Mouse (Mus musculus) bone marrow, adult 2 months (tissue): ENCODE measurements around the gene Dolpp1.

Experiments used
- CTCF ChIP-seq: fragments of 200-500 bp; IDR thresholded peaks from 2 replicates; pipeline ENCODE4 v1.5.1; 2011; ENCODE audit warnings: low read length, control low read depth; ENCODE audit not compliant: control insufficient read depth, insufficient read depth
- POLR2A ChIP-seq: fragments of 200-500 bp; IDR thresholded peaks from 2 replicates; pipeline ENCODE4 v1.6.1; 2011; ENCODE audit warnings: low read depth, mild to moderate bottlenecking, control low read depth, low read length, borderline replicate concordance; ENCODE audit not compliant: control insufficient read depth

GRCm38 (mm10) chr2:30442498-30442890 is 50.4 kb downstream of the Dolpp1 start:
- no peak for TF ChIP-seq POLR2A
- no peak for TF ChIP-seq CTCF
